Mouse (Mus musculus): ENCODE data around the gene Gpatch3. TPM values are rescaled to one million over a fixed set of nuclear protein-coding genes. Genes with fewer than 3 reads are reported as not detected.

The Gpatch3 gene
- polyA plus RNA-seq, 1 experiment from 2014 or later, result 7.1 TPM

- in situ Hi-C loops (cut with MboI; ENCODE audit: low pct_unique_long_range_greater_than_20kb), result no loop called here
- H3K27me3 ChIP-seq, result peaks cover 6% of the 10 kb centered on the region
- ChIA-PET CTCF (no interaction called here), POLR2A (no interaction called here)
- ATAC-seq (no peak), DNase-seq (ENCODE audit: low read depth, low spot score) (no peak)
- TF ChIP-seq CTCF (IDR thresholded peaks at IDR 0.05), result no peak
Observed at GRCm38 (mm10) chr4:133557041-133557717, 17.4 kb upstream of the Gpatch3 start.

DNA sequence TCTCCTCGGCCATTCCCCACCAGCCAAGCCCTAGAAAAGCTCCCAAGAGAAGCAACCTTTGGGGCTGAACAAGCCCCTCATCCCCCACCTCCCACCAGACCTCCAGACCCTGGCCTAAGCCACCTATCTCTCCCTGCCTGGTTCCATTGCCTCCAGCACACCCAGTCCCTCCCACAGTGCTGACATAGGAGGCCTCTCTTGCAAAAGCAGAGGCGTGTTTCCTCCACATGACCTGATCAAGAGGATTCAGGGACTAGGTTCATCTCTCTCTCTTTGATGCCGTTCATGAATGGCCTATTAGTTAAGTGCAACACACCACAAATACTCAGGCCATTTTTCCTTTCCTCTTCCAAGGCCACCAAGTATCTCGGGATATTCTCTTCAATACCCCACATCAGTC is 14.7 kb upstream of the Gpatch3 start:
- TF ChIP-seq CTCF (IDR thresholded peaks at IDR 0.05), result no peak
- no peak for ATAC-seq
- in situ Hi-C loops (cut with MboI; ENCODE audit: low pct_unique_long_range_greater_than_20kb), result no loop called here
- no peaks in the 10 kb centered on the region for H3K27me3 ChIP-seq
- ChIA-PET POLR2A (no interaction called here), CTCF (no interaction called here)
- no peak for DNase-seq (ENCODE audit: low read depth, low spot score)

DNA sequence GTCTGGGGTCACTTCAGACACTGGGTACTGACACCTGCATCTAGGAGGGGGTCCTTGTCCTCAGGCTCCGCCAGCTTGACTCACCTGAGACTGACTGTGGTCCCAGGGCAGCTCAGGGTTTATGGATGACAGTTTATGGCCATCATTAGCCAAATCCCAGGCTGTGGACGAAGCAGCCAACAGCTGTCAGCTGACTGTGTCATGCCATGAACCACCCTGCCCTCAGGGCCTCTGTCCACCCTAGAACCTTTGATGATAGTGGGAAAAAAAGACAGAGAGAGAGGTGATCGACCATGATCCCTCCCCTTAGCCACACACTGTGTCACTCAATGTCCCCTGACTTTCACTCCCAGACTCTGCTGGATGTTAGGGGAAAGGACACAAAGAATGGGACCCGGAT is 12.9 kb upstream of the Gpatch3 start:
- CTCF ChIA-PET, result no interaction called here
- in situ Hi-C loops (cut with MboI; ENCODE audit: low pct_unique_long_range_greater_than_20kb), result no loop called here
- no peak for DNase-seq (ENCODE audit: low read depth, low spot score)
- TF ChIP-seq CTCF (IDR thresholded peaks at IDR 0.05), result no peak
- H3K27me3 ChIP-seq, result no peaks in the 10 kb centered on the region
- ATAC-seq, result no peak
- POLR2A ChIA-PET, result no interaction called here

DNA sequence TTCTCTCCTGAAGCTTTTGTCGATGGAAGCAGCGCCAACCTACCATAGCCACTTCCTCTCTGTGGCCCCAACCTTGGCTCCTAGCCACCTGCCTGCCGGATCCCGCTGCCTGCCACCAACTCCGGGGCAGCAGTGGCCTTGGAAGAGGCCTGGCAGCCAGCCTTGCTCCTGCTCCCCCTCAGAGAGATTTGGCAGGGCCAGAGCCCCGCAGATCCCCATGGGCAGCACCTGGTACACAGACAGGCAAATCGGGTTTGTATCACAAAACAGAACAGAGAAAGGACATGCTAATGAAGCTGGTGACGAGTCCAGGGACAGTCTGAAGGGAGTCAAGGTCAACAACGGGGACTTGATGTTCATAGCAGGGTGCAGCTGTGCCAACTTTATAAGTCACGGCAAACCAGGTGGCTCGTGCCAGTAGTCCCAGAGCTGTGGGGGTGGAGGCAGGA is 11.4 kb upstream of the Gpatch3 start:
- ChIA-PET CTCF (no interaction called here), POLR2A (no interaction called here)
- ATAC-seq, result no peak

GRCm38 (mm10) chr4:133567251-133567650 is 7.3 kb upstream of the Gpatch3 start:
- DNase-seq (ENCODE audit: low read depth, low spot score) (no peak), ATAC-seq (no peak)
- in situ Hi-C loops (cut with MboI; ENCODE audit: low pct_unique_long_range_greater_than_20kb), result no loop called here
- ChIA-PET POLR2A (no interaction called here), CTCF (no interaction called here)
- TF ChIP-seq CTCF (IDR thresholded peaks at IDR 0.05), result no peak
- no peaks in the 10 kb centered on the region for H3K27me3 ChIP-seq

More for the DNA sequence above, 11.4 kb upstream of the Gpatch3 start:
- no peak for DNase-seq (ENCODE audit: low read depth, low spot score)
- no peak for TF ChIP-seq CTCF (IDR thresholded peaks at IDR 0.05)
- H3K27me3 ChIP-seq, result no peaks in the 10 kb centered on the region
- in situ Hi-C loops (cut with MboI; ENCODE audit: low pct_unique_long_range_greater_than_20kb), result no loop called here

GRCm38 (mm10) chr4:133569291-133570065 is 5.1 kb upstream of the Gpatch3 start:
- TF ChIP-seq CTCF (IDR thresholded peaks at IDR 0.05), result no peak

GRCm38 (mm10) chr4:133570066-133570466 is 4.5 kb upstream of the Gpatch3 start:
- H3K27me3 ChIP-seq, result no peaks in the 10 kb centered on the region
- in situ Hi-C loops (cut with MboI; ENCODE audit: low pct_unique_long_range_greater_than_20kb), result no loop called here
- DNase-seq (ENCODE audit: low read depth, low spot score) (no peak), ATAC-seq (no peak)
- ChIA-PET CTCF (no interaction called here), POLR2A (interaction anchor here (0.7 kb wide), 1 partner anchor 90 kb away, joined by 3 read pairs; no protein-coding TSS in a partner anchor)
- no peak for TF ChIP-seq CTCF (IDR thresholded peaks at IDR 0.05)

More at GRCm38 (mm10) chr4:133569291-133570065, 5.1 kb upstream of the Gpatch3 start:
- ChIA-PET POLR2A (interaction anchor here (0.7 kb wide), 1 partner anchor 91 kb away, joined by 3 read pairs; no protein-coding TSS in a partner anchor), CTCF (no interaction called here)
- in situ Hi-C loops (cut with MboI; ENCODE audit: low pct_unique_long_range_greater_than_20kb), result no loop called here
- DNase-seq (ENCODE audit: low read depth, low spot score) (no peak), ATAC-seq (no peak)
- no peaks in the 10 kb centered on the region for H3K27me3 ChIP-seq

DNA sequence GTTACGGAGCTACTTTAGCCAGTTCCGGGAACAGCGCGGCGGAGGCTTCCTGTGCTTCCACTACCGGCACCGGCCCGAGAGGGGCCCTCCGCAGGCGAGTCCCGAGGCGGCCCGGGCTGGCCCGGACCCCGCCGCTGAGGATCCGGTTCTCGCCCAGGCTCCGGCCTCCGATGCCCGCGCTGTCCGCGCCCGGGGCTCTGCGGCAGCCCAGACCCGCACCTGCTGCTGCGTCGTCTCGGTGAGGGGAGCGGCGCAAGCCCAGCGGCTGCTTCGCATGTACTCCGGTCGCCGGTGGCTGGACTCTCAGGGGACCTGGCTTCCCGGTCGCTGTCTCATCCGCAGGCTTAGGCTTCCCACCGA is 278 bp downstream of the Gpatch3 start:
- ATAC-seq (no peak), DNase-seq (ENCODE audit: low read depth, low spot score) (no peak)
- in situ Hi-C loops (cut with MboI; ENCODE audit: low pct_unique_long_range_greater_than_20kb), result no loop called here
- ChIA-PET CTCF (interaction anchor here (1.3 kb wide), 1 partner anchor 45 kb away, joined by 3 read pairs; no protein-coding TSS in a partner anchor), POLR2A (interaction anchor here (0.7 to 0.9 kb wide), 3 partner anchors 53 to 262 kb away, joined by 3 to 4 read pairs (median 3); no protein-coding TSS in a partner anchor)
- no peak for TF ChIP-seq CTCF (IDR thresholded peaks at IDR 0.05)
- H3K27me3 ChIP-seq, result no peaks in the 10 kb centered on the region

DNA sequence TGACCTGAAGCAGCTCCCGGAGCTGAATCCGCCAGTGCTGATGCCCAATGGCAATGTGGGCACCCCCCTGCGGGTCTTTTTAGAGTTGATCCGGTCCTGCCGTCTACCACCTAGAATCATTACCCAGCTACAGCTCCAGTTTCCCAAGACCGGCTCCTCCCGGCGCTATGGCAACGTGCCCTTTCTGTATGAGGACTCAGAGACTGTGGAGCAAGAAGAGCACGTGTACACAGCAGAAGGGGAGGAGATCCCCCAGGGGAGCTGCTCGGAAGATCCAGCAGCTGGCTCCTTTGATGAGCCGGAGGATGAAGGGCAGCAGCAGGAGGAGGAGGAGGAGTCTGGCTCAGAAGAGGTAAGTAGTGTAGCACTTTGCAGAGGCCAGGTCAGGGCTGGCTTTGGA is 3.4 kb downstream of the Gpatch3 start:
- no peak for TF ChIP-seq CTCF (IDR thresholded peaks at IDR 0.05)
- ATAC-seq, result no peak
- POLR2A ChIA-PET, result no interaction called here
- CTCF ChIA-PET, result no interaction called here
- no peaks in the 10 kb centered on the region for H3K27me3 ChIP-seq
- in situ Hi-C loops (cut with MboI; ENCODE audit: low pct_unique_long_range_greater_than_20kb), result no loop called here
- no peak for DNase-seq (ENCODE audit: low read depth, low spot score)

- no peaks in the 10 kb centered on the region for H3K27me3 ChIP-seq
- ATAC-seq (no peak), DNase-seq (ENCODE audit: low read depth, low spot score) (no peak)
- TF ChIP-seq CTCF (IDR thresholded peaks at IDR 0.05), result no peak
- ChIA-PET CTCF (no interaction called here), POLR2A (interaction anchor here (0.6 kb wide), 1 partner anchor 67 kb away, joined by 3 read pairs; no protein-coding TSS in a partner anchor)
- in situ Hi-C loops (cut with MboI; ENCODE audit: low pct_unique_long_range_greater_than_20kb), result no loop called here
Observed at GRCm38 (mm10) chr4:133583690-133584058, 9.1 kb downstream of the Gpatch3 start.

Data from Patski (cell line).